Mouse (Mus musculus) testis, adult 2 months (tissue): ENCODE results near the gene Bcl2a1d.
"Not testable (repeated sequence)": the region's sequence is repeated elsewhere in the genome, so short reads cannot be mapped to it uniquely, and the experiment has no call there.

ENCODE experiments used
- CTCF ChIP-seq: fragments of 200-500 bp; IDR thresholded peaks from 2 replicates; pipeline ENCODE4 v1.5.1; 2012; ENCODE audit warnings: low read depth, mild to moderate bottlenecking, inconsistent platforms, low read length, moderate library complexity; ENCODE audit not compliant: control insufficient read depth, insufficient read depth, insufficient replicate concordance
- POLR2A ChIP-seq: fragments of 200-500 bp; IDR thresholded peaks from 2 replicates; pipeline ENCODE4 v1.6.1; 2012; ENCODE audit warnings: low read depth, mild to moderate bottlenecking, inconsistent platforms, low read length, moderate library complexity; ENCODE audit not compliant: control insufficient read depth

DNA sequence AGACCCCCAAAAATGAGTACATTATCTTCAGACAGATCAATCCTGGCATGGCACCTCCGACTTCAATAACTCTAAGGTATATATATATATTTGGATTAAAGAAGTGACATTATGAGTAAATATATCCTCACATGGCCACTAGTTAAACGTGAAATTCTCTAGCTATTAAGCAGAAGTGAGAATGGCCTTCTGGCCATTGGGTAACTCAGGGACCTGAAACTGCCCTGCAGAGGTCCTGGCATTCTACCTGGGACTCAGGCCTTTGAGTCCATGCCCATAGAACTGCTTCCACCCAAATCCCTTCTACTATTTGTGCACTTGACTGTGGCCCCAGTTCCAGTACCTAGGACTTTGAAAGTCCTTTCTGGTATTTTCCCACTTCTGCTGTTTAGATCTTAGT lies 40.4 kb downstream of the Bcl2a1d start:
- TF ChIP-seq POLR2A, CTCF: not testable (repeated sequence)
